Mouse (Mus musculus) gastrocnemius, adult 2 months (tissue): ENCODE measurements around the gene Prss48. TPM values are rescaled to one million over a fixed set of nuclear protein-coding genes. Genes with fewer than 3 reads are reported as not detected.

Experiments used
- DNase-seq: peaks from one replicate; pipeline ENCODE4 v3.0.0; 2022
- H3K27ac ChIP-seq: fragments of 200-600 bp; 2 replicates; pipeline ENCODE4 v1.8.1; 2022; ENCODE audit warnings: mild to moderate bottlenecking
- H3K4me3 ChIP-seq: fragments of 200-600 bp; 2 replicates; pipeline ENCODE4 v1.8.1; 2022; ENCODE audit warnings: mild to moderate bottlenecking, moderate library complexity
- CTCF ChIP-seq: fragments of 200-600 bp; IDR thresholded peaks from 2 replicates; pipeline ENCODE4 v1.8.1; 2022; ENCODE audit warnings: antibody characterized with exemption, mild to moderate bottlenecking, moderate library complexity
- intact Hi-C: fragments of 180-260 bp; cut with DNase I; formaldehyde crosslinking; loops from one replicate; pipeline ENCODE4 v1.15.1; 2025
- total RNA-seq, 2 experiments: library from RNA; stranded (reverse); gene quantifications; 2 replicates each; pipeline ENCODE4 v1.2.3; 2021

Gene Prss48
- total RNA-seq, 2 experiments from 2014 or later = not detected

GRCm38 (mm10) chr3:85959669-85960068, 42.6 kb downstream of the Prss48 start:
- TF ChIP-seq CTCF = no peak
- no peak overlapping the region for H3K27ac ChIP-seq
- H3K4me3 ChIP-seq = no peak overlapping the region
- intact Hi-C loops = no loop called here
- DNase-seq = no peak

- Histone ChIP-seq H3K4me3 (no peak overlapping the region), H3K27ac (no peak overlapping the region)
- intact Hi-C loops = no loop called here
- no peak for TF ChIP-seq CTCF
- DNase-seq = no peak
Observed at GRCm38 (mm10) chr3:85955704-85956103, 46.6 kb downstream of the Prss48 start.

- Histone ChIP-seq H3K4me3 (no peak overlapping the region), H3K27ac (no peak overlapping the region)
- intact Hi-C loops = no loop called here
- TF ChIP-seq CTCF = no peak
- no peak for DNase-seq
Observed at GRCm38 (mm10) chr3:85955269-85955668, 47.0 kb downstream of the Prss48 start.

DNA sequence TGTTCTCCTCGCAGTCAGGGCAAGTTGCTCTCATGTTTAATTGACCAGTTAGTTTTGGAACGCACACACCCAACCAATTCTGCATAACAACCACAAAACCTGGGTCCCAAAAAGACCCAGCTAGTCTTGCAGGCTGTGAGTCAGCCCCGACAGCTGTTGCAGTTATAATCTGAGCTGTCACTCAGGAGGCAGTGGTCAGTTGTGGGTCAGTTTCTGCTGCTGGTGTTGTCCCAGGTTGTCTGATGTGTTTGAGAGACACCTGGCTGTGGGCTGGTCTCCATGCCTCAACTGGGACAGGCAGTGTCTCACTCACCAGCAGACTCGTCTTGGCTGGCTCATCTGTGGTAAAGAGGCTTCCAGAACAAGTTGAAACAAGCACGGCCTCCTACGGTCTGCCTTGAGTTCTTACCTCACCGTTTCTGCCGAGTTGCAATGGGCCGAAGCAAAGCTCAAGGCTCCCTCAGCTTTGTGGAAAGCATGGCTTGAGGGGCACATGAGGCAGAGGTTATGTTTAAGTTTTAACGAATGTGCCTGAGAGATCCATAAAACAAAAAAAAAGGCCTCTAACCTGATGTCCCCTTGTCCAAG, 49.5 kb downstream of the Prss48 start:
- no peak overlapping the region for H3K4me3 ChIP-seq
- TF ChIP-seq CTCF = no peak
- H3K27ac ChIP-seq = no peak overlapping the region
- intact Hi-C loops = no loop called here
- no peak for DNase-seq

DNA sequence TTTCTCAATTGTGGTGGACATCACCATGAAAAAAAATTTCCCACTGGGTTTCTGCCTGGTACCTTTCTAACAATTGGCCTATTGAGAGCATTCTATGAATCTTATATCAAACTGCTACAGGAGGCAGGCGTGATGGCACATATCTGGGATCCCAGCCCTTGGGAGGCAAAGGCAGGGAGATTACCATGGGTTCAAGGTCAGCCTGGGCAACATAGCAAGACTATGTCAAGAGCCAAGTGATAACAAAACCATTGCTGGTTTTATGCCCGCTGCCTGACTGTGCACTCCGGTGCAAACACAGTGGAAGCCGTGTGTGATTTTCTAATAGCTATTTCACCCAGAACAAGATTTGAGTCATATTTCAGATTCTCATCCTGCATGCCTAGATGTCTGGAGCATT, 51.4 kb downstream of the Prss48 start:
- TF ChIP-seq CTCF = no peak
- Histone ChIP-seq H3K27ac (no peak overlapping the region), H3K4me3 (no peak overlapping the region)
- DNase-seq = no peak
- intact Hi-C loops = no loop called here

Other genes starting within 250 kb of the Prss48 start
- 10 to 100 TPM; 54.3 to 56.8 TPM for gene Fam160a1, start 185.2 kb downstream of the Prss48 start, total RNA-seq
- 1 to 10 TPM; 8.0 to 9.4 TPM for gene Glt28d2, start 115.0 kb downstream of the Prss48 start, total RNA-seq
- 10 to 100 TPM; 34.5 to 37.4 TPM for gene Gm37240, start 115.0 kb downstream of the Prss48 start, total RNA-seq
- gene Sh3d19, start 31.4 kb downstream of the Prss48 start, total RNA-seq = 10 to 100 TPM; 12.5 to 13.2 TPM
- 100 to 1,000 TPM; 405 to 499 TPM for gene Rps3a1, start 140.2 kb upstream of the Prss48 start, total RNA-seq
- 10 to 100 TPM; 24.1 to 28.3 TPM for gene Lrba, start 222.2 kb upstream of the Prss48 start, total RNA-seq